Mouse (Mus musculus): ENCODE results near the gene Rap1a. TPM values are rescaled to one million over a fixed set of nuclear protein-coding genes. Genes with fewer than 3 reads are reported as not detected.

Rap1a gene
- polyA plus RNA-seq, 1 experiment from 2014 or later = 67.8 TPM

DNA sequence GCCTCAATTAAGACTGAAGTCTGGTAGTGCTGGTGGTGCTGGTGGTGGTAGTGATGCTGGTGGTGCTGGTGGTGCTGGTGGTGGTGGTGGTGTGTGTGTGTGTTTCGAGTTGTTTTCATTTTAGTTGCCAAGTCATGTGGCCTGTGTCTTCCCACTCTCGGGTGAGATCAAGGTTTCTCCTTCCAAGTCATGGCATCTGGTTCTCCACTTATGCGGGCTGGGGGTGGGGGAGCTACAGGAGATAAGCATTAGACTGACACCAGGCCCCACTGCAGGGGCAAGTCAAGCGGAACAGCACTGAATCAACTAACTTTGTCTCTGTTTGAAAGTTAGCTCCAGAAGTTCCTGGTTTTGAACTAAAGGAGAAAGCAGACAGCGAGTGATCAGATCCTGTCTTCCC is 23.0 kb upstream of the Rap1a start:
- H3K27ac ChIP-seq = no peak overlapping the region
- no peak overlapping the region for H3K4me3 ChIP-seq (replicated peaks; ENCODE audit: low read length)
- DNase-seq (ENCODE audit: low spot score) (no peak), ATAC-seq (ENCODE audit: low FRiP score) (no peak)
- H3K9ac ChIP-seq = no peak overlapping the region
- no peaks in the 10 kb centered on the region for H3K27me3 ChIP-seq (ENCODE audit: control insufficient read depth, insufficient read depth, low read length)
- no peak overlapping the region for H3K4me2 ChIP-seq (replicated peaks)
- WGBS = 57% methylated on average over 5 of the region's 5 CpGs
- no peaks in the 10 kb centered on the region for H3K9me3 ChIP-seq (ENCODE audit: control insufficient read depth, low read length)
- no peaks in the 10 kb centered on the region for H3K36me3 ChIP-seq (replicated peaks; ENCODE audit: control insufficient read depth, insufficient read depth)
- H3K4me1 ChIP-seq (replicated peaks; ENCODE audit: control insufficient read depth, insufficient read depth, low read length) = no peaks in the 10 kb centered on the region

DNA sequence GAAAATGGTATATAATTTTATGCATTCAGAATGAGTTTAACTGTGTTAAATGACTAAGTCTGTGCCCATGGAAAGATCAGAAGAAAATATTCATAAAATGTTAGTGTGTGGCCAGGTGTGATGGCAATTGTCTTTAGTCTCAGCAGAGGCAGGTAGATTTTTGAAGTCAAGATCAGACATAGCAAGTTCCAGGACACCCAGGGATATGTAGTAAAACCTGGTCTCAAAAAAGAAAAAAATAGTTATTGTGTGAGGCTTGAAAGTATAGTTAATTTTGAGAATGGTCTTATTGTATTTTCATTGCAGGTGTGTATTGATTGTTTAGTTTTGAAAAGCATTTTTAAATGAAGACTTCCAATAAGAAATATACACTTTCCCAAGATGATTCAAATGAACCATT is 22.5 kb upstream of the Rap1a start:
- no peak overlapping the region for H3K27ac ChIP-seq
- no peak for DNase-seq (ENCODE audit: low spot score)
- 0 out of 2 replicates have a peak, but pooled peaks cover 3% of the 10 kb centered on the region for H3K4me1 ChIP-seq (replicated peaks; ENCODE audit: control insufficient read depth, insufficient read depth, low read length)
- H3K4me3 ChIP-seq (replicated peaks; ENCODE audit: low read length) = no peak overlapping the region
- H3K27me3 ChIP-seq (ENCODE audit: control insufficient read depth, insufficient read depth, low read length) = no peaks in the 10 kb centered on the region
- H3K9me3 ChIP-seq (ENCODE audit: control insufficient read depth, low read length) = no peaks in the 10 kb centered on the region
- H3K9ac ChIP-seq = no peak overlapping the region
- ATAC-seq (ENCODE audit: low FRiP score) = no peak
- H3K4me2 ChIP-seq (replicated peaks) = no peak overlapping the region
- H3K36me3 ChIP-seq (replicated peaks; ENCODE audit: control insufficient read depth, insufficient read depth) = no peaks in the 10 kb centered on the region

DNA sequence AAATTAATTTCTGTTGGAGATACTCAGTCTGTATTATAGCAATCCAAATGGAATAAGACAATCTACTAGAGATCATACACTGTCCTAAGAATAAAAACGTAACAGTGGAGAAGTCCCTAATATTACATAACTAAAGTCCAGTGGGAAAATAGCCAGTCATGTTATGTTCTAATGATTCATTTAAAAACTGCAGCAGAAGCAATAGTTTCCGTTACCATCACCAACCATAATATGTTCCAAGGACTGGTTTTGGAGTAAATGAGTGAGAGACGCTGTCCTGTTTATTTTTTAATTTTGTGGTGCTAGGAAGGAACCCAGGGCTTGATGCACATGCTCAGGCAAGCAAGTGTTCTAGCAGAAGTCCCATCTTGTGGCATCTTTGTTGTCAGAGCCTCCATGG is 20.4 kb upstream of the Rap1a start:
- H3K9me3 ChIP-seq (ENCODE audit: control insufficient read depth, low read length) = no peaks in the 10 kb centered on the region
- DNase-seq (ENCODE audit: low spot score) = no peak
- H3K9ac ChIP-seq = no peak overlapping the region
- no peak overlapping the region for H3K4me2 ChIP-seq (replicated peaks)
- WGBS = 93% methylated on average over 3 of the region's 3 CpGs
- H3K27ac ChIP-seq = no peak overlapping the region
- no peaks in the 10 kb centered on the region for H3K27me3 ChIP-seq (ENCODE audit: control insufficient read depth, insufficient read depth, low read length)
- H3K4me3 ChIP-seq (replicated peaks; ENCODE audit: low read length) = no peak overlapping the region
- ATAC-seq (ENCODE audit: low FRiP score) = no peak
- H3K36me3 ChIP-seq (replicated peaks; ENCODE audit: control insufficient read depth, insufficient read depth) = no peaks in the 10 kb centered on the region
- H3K4me1 ChIP-seq (replicated peaks; ENCODE audit: control insufficient read depth, insufficient read depth, low read length) = 0 out of 2 replicates have a peak, but pooled peaks cover 3% of the 10 kb centered on the region

- Histone ChIP-seq H3K4me2 (replicated peaks) (no peak overlapping the region), H3K27me3 (ENCODE audit: control insufficient read depth, insufficient read depth, low read length) (no peaks in the 10 kb centered on the region), H3K4me3 (replicated peaks; ENCODE audit: low read length) (no peak overlapping the region), H3K9me3 (ENCODE audit: control insufficient read depth, low read length) (no peaks in the 10 kb centered on the region), H3K9ac (no peak overlapping the region), H3K4me1 (replicated peaks; ENCODE audit: control insufficient read depth, insufficient read depth, low read length) (0 out of 2 replicates have a peak, but pooled peaks cover 3% of the 10 kb centered on the region), H3K36me3 (replicated peaks; ENCODE audit: control insufficient read depth, insufficient read depth) (no peaks in the 10 kb centered on the region), H3K27ac (no peak overlapping the region)
- ATAC-seq (ENCODE audit: low FRiP score) (no peak), DNase-seq (ENCODE audit: low spot score) (no peak)
- WGBS = 78% methylated on average over 3 of the region's 3 CpGs
Measured at GRCm38 (mm10) chr3:105820272-105820671, 19.1 kb upstream of the Rap1a start.

DNA sequence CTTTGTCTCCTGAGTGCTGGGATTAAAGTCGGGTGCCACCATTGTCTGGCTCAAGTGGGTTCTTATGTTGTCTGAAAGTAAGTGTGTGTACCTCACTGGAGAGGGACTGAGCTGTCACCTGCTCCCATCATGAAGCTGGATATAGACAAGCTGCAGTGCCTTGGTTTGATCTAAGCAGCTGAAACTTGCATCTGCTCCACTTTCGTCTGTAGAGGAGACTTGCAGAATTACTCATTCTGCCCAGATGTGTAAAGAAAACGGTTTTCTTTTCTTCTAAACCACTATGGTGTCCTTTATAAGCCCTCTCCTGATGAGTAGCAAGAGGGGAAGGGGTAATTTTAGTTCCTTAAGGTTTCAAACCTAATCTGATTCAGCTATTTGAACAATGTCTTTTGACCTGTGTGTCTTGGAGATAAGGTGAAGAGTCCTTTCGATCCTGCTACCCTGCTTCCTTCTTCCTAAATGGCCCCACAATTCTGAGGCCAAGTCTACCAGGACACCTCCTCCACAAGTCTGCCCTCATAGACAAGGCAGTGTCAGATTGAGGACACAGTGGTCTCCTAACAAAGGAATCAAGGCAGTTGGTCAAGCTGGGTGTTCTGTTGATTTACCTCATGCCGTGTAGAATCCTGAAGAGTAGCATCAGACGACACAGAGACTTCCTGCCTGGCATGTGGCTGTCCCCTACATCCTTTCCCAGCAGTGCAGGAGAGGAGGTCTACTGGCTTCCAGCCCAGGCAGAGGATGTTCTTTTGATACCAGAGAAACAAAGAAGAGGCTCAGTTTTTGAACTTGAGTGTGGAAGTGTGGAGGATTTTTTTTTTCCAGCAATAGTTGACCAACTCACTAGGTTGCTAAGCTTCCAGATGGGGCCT is 17.2 kb upstream of the Rap1a start:
- no peak overlapping the region for H3K9ac ChIP-seq
- no peak overlapping the region for H3K4me3 ChIP-seq (replicated peaks; ENCODE audit: low read length)
- H3K4me1 ChIP-seq (replicated peaks; ENCODE audit: control insufficient read depth, insufficient read depth, low read length) = 0 out of 2 replicates have a peak, but pooled peaks cover 3% of the 10 kb centered on the region
- H3K9me3 ChIP-seq (ENCODE audit: control insufficient read depth, low read length) = no peaks in the 10 kb centered on the region
- 70% methylated on average over 6 of the region's 6 CpGs for WGBS
- no peak for ATAC-seq (ENCODE audit: low FRiP score)
- no peaks in the 10 kb centered on the region for H3K27me3 ChIP-seq (ENCODE audit: control insufficient read depth, insufficient read depth, low read length)
- H3K27ac ChIP-seq = no peak overlapping the region
- no peaks in the 10 kb centered on the region for H3K36me3 ChIP-seq (replicated peaks; ENCODE audit: control insufficient read depth, insufficient read depth)
- no peak overlapping the region for H3K4me2 ChIP-seq (replicated peaks)
- no peak for DNase-seq (ENCODE audit: low spot score)

DNA sequence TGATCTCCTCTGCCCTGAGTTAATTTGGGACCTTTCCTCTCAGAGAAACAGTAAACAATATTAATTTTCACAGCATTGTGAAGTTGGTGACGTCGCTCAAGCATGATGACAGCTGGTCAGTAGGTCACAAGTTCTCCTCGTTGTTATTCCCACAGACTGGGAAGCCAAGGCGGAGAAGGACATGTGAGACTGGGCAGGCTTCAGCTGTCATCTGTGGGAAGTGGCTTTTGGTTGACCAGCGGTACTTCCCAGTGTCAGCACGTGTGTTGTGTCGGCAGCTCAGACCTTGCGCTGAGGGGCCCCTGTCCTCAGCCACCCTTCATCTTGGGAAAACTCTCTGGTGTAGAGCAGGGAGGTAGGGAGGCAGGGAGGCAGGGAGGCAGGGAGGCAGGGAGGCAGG is 15.0 kb upstream of the Rap1a start:
- Histone ChIP-seq H3K4me2 (replicated peaks) (no peak overlapping the region), H3K4me1 (replicated peaks; ENCODE audit: control insufficient read depth, insufficient read depth, low read length) (0 out of 2 replicates have a peak, but pooled peaks cover 3% of the 10 kb centered on the region), H3K4me3 (replicated peaks; ENCODE audit: low read length) (no peak overlapping the region), H3K9ac (no peak overlapping the region), H3K27ac (no peak overlapping the region), H3K9me3 (ENCODE audit: control insufficient read depth, low read length) (no peaks in the 10 kb centered on the region), H3K27me3 (ENCODE audit: control insufficient read depth, insufficient read depth, low read length) (no peaks in the 10 kb centered on the region), H3K36me3 (replicated peaks; ENCODE audit: control insufficient read depth, insufficient read depth) (no peaks in the 10 kb centered on the region)
- 74% methylated on average over 8 of the region's 8 CpGs for WGBS
- ATAC-seq (ENCODE audit: low FRiP score) (no peak), DNase-seq (ENCODE audit: low spot score) (no peak)

- WGBS = 88% methylated on average over 10 of the region's 10 CpGs
- Histone ChIP-seq H3K27ac (no peak overlapping the region), H3K36me3 (replicated peaks; ENCODE audit: control insufficient read depth, insufficient read depth) (no peaks in the 10 kb centered on the region), H3K4me2 (replicated peaks) (no peak overlapping the region), H3K9ac (no peak overlapping the region), H3K9me3 (ENCODE audit: control insufficient read depth, low read length) (no peaks in the 10 kb centered on the region), H3K4me3 (replicated peaks; ENCODE audit: low read length) (no peak overlapping the region), H3K4me1 (replicated peaks; ENCODE audit: control insufficient read depth, insufficient read depth, low read length) (0 out of 2 replicates have a peak, but pooled peaks cover 3% of the 10 kb centered on the region), H3K27me3 (ENCODE audit: control insufficient read depth, insufficient read depth, low read length) (no peaks in the 10 kb centered on the region)
- ATAC-seq (ENCODE audit: low FRiP score) = no peak
- DNase-seq (ENCODE audit: low spot score) = no peak
Measured at GRCm38 (mm10) chr3:105815236-105815904, 14.2 kb upstream of the Rap1a start.

GRCm38 (mm10) chr3:105811146-105811545 is 10.0 kb upstream of the Rap1a start:
- H3K9ac ChIP-seq = no peak overlapping the region
- 93% methylated on average over 2 of the region's 2 CpGs for WGBS
- H3K4me1 ChIP-seq (replicated peaks; ENCODE audit: control insufficient read depth, insufficient read depth, low read length) = no peaks in the 10 kb centered on the region
- H3K9me3 ChIP-seq (ENCODE audit: control insufficient read depth, low read length) = no peaks in the 10 kb centered on the region
- ATAC-seq (ENCODE audit: low FRiP score) (no peak), DNase-seq (ENCODE audit: low spot score) (no peak)
- H3K27me3 ChIP-seq (ENCODE audit: control insufficient read depth, insufficient read depth, low read length) = no peaks in the 10 kb centered on the region
- no peaks in the 10 kb centered on the region for H3K36me3 ChIP-seq (replicated peaks; ENCODE audit: control insufficient read depth, insufficient read depth)
- no peak overlapping the region for H3K4me2 ChIP-seq (replicated peaks)
- no peak overlapping the region for H3K27ac ChIP-seq
- no peak overlapping the region for H3K4me3 ChIP-seq (replicated peaks; ENCODE audit: low read length)

GRCm38 (mm10) chr3:105808179-105809037 is 7.3 kb upstream of the Rap1a start:
- H3K27ac ChIP-seq = no peak overlapping the region
- WGBS = 79% methylated on average over 14 of the region's 14 CpGs
- H3K27me3 ChIP-seq (ENCODE audit: control insufficient read depth, insufficient read depth, low read length) = no peaks in the 10 kb centered on the region
- H3K9me3 ChIP-seq (ENCODE audit: control insufficient read depth, low read length) = no peaks in the 10 kb centered on the region
- no peaks in the 10 kb centered on the region for H3K4me1 ChIP-seq (replicated peaks; ENCODE audit: control insufficient read depth, insufficient read depth, low read length)
- no peak overlapping the region for H3K4me2 ChIP-seq (replicated peaks)
- H3K9ac ChIP-seq = no peak overlapping the region
- no peaks in the 10 kb centered on the region for H3K36me3 ChIP-seq (replicated peaks; ENCODE audit: control insufficient read depth, insufficient read depth)
- ATAC-seq (ENCODE audit: low FRiP score) (no peak), DNase-seq (ENCODE audit: low spot score) (no peak)
- H3K4me3 ChIP-seq (replicated peaks; ENCODE audit: low read length) = no peak overlapping the region
